Mouse (Mus musculus) megakaryocyte, embryonic 14.5 days (primary cell): ENCODE measurements around the gene Lexm.

Experiments
- FLI1 ChIP-seq: IDR thresholded peaks from 2 replicates; pipeline ENCODE4 v1.6.1; 2012; ENCODE audit warnings: low read length, inconsistent platforms, mixed read lengths
- GATA1 ChIP-seq: IDR thresholded peaks from 3 replicates; pipeline ENCODE4 v1.6.1; 2012; ENCODE audit warnings: mixed read lengths, low read length, inconsistent platforms, borderline replicate concordance

GRCm38 (mm10) chr4:106584665-106585064, 32.4 kb downstream of the Lexm start:
- TF ChIP-seq GATA1, result no peak
- TF ChIP-seq FLI1, result no peak
